Mouse (Mus musculus): Measurements from ENCODE around the gene Arhgap18. TPM values are rescaled to one million over a fixed set of nuclear protein-coding genes. Genes with fewer than 3 reads are reported as not detected.
"Not testable (repeated sequence)": the region's sequence is repeated elsewhere in the genome, so short reads cannot be mapped to it uniquely, and the experiment has no call there.

The Arhgap18 gene
- polyA plus RNA-seq, 1 experiment from 2014 or later = 33.4 TPM

DNA sequence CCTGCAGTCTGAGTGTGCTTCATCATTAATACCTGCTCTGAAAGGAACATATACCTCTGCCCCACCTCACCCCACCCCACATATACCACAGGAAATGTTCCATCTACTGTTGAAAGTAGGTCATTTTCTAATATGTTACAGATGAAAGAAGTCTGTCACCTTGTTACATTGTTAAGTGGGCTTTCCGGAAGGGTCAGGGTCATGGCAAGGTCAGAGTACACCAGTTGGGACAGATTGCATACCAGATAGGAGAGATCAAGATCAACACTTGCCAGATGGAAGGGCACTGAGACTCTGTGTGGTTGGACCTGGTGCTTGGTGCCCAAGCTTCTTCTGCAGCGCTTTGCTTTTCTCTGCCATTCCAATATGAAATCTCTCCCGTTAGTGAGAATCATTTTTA is 158.0 kb downstream of the Arhgap18 start:
- no peaks in the 10 kb centered on the region for H3K9me3 ChIP-seq (replicated peaks)
- H3K36me3 ChIP-seq = peaks cover 15% of the 10 kb centered on the region
- H3K4me3 ChIP-seq = no peak overlapping the region
- no peak overlapping the region for H3K4me2 ChIP-seq
- no peaks in the 10 kb centered on the region for H3K27me3 ChIP-seq (replicated peaks)
- 76% methylated on average over 3 of the region's 3 CpGs for WGBS
- no peaks in the 10 kb centered on the region for H3K4me1 ChIP-seq (replicated peaks)
- no peak overlapping the region for H3K9ac ChIP-seq
- ATAC-seq (ENCODE audit: insufficient number of reproducible peaks, low FRiP score) = no peak
- no peak overlapping the region for H3K27ac ChIP-seq (ENCODE audit: poor library complexity, severe bottlenecking)

DNA sequence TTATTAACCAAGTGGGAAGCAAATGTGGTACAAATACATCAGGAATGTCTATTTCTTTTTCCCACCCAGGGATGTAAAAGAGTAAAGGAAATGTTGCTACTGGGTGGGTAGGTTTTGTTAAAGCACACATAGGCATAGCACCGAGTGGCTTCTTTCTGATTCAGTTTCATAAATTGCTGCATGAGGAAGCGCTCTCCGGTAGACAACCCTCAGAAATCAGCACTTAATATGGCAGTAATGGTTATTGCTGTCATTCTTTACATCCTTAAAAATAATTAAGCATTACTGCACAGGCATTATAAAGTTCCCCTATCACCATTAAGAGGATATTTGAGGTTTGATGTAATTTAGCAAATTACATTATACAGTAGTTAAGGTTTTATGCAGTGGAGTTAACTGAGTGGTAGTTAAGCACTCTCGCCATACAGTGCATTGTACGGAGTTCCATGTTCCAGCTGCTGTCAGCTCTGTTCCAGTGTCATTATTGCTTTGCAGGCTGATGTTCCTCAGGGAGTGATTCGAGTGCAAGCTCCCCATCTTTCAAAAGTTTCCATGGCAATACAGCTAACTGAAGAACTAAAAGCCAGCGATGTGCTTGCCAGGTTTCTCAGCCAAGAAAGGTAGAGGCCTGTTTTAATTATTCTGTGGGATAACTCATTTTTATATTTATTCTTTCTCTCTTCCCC is 159.0 kb downstream of the Arhgap18 start:
- Histone ChIP-seq H3K4me1 (replicated peaks) (no peaks in the 10 kb centered on the region), H3K4me3 (no peak overlapping the region), H3K9me3 (replicated peaks) (no peaks in the 10 kb centered on the region), H3K36me3 (peaks cover 6% of the 10 kb centered on the region), H3K4me2 (no peak overlapping the region), H3K9ac (no peak overlapping the region), H3K27me3 (replicated peaks) (no peaks in the 10 kb centered on the region), H3K27ac (ENCODE audit: poor library complexity, severe bottlenecking) (no peak overlapping the region)
- no peak for ATAC-seq (ENCODE audit: insufficient number of reproducible peaks, low FRiP score)
- 79% methylated on average over 7 of the region's 7 CpGs for WGBS

DNA sequence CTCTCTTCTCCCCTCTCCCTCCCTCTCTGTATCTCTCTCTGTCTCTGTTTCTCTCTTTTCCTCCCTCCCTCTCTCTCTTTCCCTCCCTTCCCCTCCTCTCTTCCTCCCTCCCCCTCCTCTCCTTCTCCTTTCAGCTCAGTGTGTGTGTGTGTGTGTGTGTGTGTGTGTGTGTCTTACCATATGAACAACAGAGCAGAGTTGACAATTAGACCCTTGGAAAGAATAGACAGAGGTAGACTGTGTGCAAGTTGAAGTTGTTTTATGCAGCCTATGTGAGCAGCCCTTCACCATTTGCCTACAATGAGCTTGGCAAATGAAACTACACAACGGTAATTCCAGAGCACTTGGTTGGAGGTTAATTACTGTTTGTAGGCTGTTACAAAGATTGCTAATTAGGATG is 159.6 kb downstream of the Arhgap18 start:
- ATAC-seq (ENCODE audit: insufficient number of reproducible peaks, low FRiP score) = no peak
- Histone ChIP-seq H3K27ac (ENCODE audit: poor library complexity, severe bottlenecking) (no peak overlapping the region), H3K9ac (no peak overlapping the region), H3K36me3 (peaks cover 6% of the 10 kb centered on the region), H3K27me3 (replicated peaks) (no peaks in the 10 kb centered on the region), H3K4me2 (no peak overlapping the region), H3K9me3 (replicated peaks) (no peaks in the 10 kb centered on the region), H3K4me1 (replicated peaks) (no peaks in the 10 kb centered on the region), H3K4me3 (no peak overlapping the region)
- WGBS = 78% methylated on average over 1 of the region's 1 CpGs

DNA sequence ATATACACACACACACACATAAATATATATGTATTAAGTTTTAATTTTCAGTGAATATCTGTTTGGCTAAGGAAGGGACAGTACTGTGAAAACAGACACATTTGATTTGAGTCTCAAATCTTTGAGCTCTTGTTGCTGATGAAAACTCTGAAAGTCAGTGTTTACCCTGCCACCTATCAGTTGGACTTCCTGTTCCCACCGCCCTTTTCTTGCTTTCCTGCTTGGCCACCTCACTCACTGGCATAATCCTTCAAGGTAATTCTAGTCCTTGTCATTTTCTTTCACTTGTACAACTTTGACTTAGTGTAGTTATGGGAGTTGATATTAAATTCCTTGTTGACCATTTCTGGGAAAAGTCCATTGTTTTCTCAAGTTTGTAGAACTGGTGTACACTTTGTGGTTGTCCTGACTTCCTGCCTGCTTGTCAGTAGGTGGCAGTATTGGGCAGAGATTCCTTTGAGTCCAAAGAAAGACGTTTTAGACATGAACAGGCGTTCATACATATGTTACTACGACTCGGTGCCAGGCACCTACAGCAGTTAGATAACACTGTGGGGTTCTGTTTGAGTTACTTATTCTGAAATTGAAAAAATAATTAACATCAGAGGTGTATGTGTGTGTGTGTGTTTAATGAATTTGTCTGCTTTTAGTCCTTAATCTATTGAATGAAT is 166.2 kb downstream of the Arhgap18 start:
- H3K36me3 ChIP-seq = peaks cover 6% of the 10 kb centered on the region; the same call in 1 of the 2 replicates
- no peaks in the 10 kb centered on the region for H3K9me3 ChIP-seq (replicated peaks)
- 21% methylated on average over 5 of the region's 5 CpGs for WGBS
- no peak; the same call in 1 of the 2 replicates for ATAC-seq (ENCODE audit: insufficient number of reproducible peaks, low FRiP score)
- no peaks in the 10 kb centered on the region for H3K27me3 ChIP-seq (replicated peaks)
- no peak overlapping the region for H3K27ac ChIP-seq (ENCODE audit: poor library complexity, severe bottlenecking)
- H3K4me1 ChIP-seq (replicated peaks) = no peaks in the 10 kb centered on the region
- H3K4me3 ChIP-seq = no peak overlapping the region
- H3K4me2 ChIP-seq = no peak overlapping the region
- no peak overlapping the region for H3K9ac ChIP-seq

DNA sequence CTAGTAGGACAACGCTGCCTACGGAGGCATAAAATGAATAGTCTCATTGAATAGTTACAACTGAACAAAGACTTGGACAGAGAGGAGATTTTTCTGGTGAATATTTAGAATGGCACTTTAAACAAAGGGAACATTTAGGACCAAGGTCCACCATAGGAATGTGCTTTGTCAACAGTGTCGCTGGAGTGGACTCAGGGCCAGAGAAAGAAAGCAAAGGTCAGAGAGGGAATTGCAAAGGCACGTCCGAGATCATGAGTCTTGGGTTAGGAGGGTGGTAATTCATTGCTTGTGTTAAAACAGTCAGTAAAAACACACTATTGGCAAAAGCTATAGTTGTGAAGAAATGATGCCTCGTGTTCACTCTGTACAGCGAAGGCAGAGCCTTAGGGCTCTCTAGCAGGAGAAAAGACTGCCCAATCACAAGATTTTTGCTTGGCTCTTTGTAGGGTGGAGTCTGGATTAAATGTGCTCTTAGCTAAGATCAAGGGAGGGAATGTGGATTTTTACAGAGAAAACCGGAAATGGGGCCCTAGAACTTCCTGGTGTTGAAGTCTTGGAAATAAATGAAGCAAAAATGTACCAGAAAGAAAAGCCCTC is 167.3 kb downstream of the Arhgap18 start:
- ATAC-seq (ENCODE audit: insufficient number of reproducible peaks, low FRiP score) = no peak
- H3K4me3 ChIP-seq = no peak overlapping the region
- H3K27ac ChIP-seq (ENCODE audit: poor library complexity, severe bottlenecking) = no peak overlapping the region
- H3K4me1 ChIP-seq (replicated peaks) = no peaks in the 10 kb centered on the region
- H3K36me3 ChIP-seq = no peaks in the 10 kb centered on the region
- H3K27me3 ChIP-seq (replicated peaks) = no peaks in the 10 kb centered on the region
- 67% methylated on average over 8 of the region's 8 CpGs for WGBS
- no peak overlapping the region for H3K9ac ChIP-seq
- H3K4me2 ChIP-seq = no peak overlapping the region
- no peaks in the 10 kb centered on the region for H3K9me3 ChIP-seq (replicated peaks)

DNA sequence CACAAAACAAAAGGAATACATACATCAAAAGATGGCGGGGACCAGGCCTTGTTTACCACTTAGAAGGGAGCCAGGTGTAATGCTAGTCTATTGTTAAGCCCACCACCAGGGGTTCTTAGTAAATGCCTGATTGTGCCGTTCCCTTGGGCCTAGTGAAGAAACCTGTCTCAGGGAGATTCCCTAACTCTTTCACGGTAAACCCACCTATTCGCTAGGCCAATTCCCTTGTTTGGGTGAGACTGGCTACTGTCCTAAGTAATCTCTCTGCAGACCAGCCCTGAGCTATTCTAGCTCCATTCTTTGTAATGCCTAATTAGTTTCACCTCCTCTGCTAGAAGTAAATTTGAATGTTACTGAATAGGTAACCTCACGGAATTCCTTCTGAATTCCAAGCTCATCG is 182.8 kb downstream of the Arhgap18 start:
- not testable (repeated sequence) for H3K9me3 ChIP-seq (replicated peaks); H3K4me2 ChIP-seq; H3K4me3 ChIP-seq; H3K4me1 ChIP-seq (replicated peaks); ATAC-seq (ENCODE audit: insufficient number of reproducible peaks, low FRiP score); H3K9ac ChIP-seq; H3K27me3 ChIP-seq (replicated peaks); H3K27ac ChIP-seq (ENCODE audit: poor library complexity, severe bottlenecking); H3K36me3 ChIP-seq
- WGBS = 87% methylated on average over 6 of the region's 6 CpGs

DNA sequence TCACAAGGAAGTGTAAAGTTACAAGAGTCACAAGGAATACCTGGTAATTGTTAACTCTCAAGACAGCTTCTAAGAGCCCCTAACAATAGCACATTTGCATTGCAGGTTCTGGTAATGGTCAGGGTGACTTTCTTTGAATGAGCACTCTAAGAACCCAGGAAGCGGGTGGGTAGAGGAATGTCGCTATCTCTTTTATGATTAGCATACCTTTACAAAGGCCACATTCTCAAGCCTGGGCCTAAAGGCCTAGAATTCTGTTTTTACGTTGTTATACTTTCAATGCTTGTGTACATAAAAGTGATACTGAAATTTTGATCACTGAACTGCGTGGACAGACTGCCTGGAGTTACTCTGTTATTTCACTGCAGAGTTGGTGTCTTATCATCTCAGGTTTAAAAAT is 185.2 kb downstream of the Arhgap18 start:
- not testable (repeated sequence) for H3K36me3 ChIP-seq; H3K9ac ChIP-seq; H3K4me2 ChIP-seq; H3K9me3 ChIP-seq (replicated peaks); H3K27me3 ChIP-seq (replicated peaks); H3K4me1 ChIP-seq (replicated peaks); ATAC-seq (ENCODE audit: insufficient number of reproducible peaks, low FRiP score); H3K4me3 ChIP-seq; H3K27ac ChIP-seq (ENCODE audit: poor library complexity, severe bottlenecking)
- WGBS = 62% methylated on average over 4 of the region's 4 CpGs

DNA sequence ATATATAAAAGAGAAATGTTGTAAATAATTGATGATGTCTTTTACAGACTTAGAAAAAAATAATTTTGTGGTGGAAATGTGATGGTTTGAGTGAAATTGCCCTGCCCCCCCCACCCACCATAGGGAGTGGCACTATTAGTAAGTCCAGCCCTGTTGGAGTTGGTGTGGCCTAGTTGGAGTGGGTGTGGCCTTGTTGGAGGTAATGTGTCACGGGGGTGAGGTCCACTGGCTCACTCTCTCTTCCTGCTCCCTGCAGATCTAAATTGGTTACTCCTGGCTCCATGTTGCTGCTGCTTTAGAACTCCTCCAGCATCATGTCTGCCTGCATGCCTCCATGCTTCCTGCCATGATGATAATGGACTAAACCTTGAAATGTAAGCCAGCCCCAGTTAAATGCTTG is 186.3 kb downstream of the Arhgap18 start:
- H3K4me3 ChIP-seq = no peak overlapping the region
- H3K4me1 ChIP-seq (replicated peaks) = no peaks in the 10 kb centered on the region
- WGBS = 61% methylated on average over 1 of the region's 1 CpGs
- no peaks in the 10 kb centered on the region for H3K36me3 ChIP-seq
- H3K27me3 ChIP-seq (replicated peaks) = no peaks in the 10 kb centered on the region
- H3K27ac ChIP-seq (ENCODE audit: poor library complexity, severe bottlenecking) = no peak overlapping the region
- H3K9ac ChIP-seq = no peak overlapping the region
- ATAC-seq (ENCODE audit: insufficient number of reproducible peaks, low FRiP score) = no peak
- no peak overlapping the region for H3K4me2 ChIP-seq
- H3K9me3 ChIP-seq (replicated peaks) = no peaks in the 10 kb centered on the region

DNA sequence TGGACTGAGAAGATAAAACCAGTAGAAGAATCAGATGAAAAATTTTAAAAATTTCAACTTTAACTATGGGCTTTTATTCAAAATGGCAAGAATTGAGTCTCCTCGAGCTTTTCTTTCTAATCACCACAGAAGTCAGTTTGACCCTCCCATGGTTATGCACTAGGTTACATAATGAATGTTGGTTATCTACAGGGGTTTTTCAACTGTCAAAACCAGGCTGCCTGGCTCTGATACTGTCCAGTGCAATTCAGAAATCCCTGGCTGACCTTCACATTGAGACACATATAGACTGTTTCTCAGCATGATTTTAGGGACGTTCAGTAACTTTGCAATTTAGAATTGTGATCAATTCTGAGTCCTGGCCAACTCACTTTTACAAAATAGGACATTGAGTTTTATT is 195.1 kb downstream of the Arhgap18 start:
- ATAC-seq (ENCODE audit: insufficient number of reproducible peaks, low FRiP score) = no peak
- 34% methylated on average over 2 of the region's 2 CpGs for WGBS
- H3K4me1 ChIP-seq (replicated peaks) = no peaks in the 10 kb centered on the region; the same call in 1 of the 2 replicates

DNA sequence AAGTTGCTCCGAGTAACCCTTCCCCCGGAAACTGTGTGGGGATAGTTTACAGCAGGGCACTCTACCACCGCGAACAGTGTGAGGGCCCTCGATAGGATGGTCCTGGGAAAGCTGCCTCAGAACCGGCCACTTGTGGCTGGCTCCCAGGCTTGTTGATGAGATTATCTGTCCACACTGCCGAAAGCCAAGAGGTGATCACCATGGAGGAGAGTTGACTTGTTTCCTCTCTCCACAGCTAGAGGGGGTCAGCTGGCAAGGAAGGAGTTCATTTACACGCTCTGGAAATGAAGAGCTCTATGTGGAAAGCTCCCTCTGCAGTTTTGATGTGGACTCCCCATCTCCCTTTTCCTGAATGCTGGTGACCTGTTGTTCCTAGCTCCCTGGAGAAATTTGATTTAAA is 196.4 kb downstream of the Arhgap18 start:
- WGBS = 53% methylated on average over 8 of the region's 8 CpGs
- H3K27me3 ChIP-seq (replicated peaks) = no peaks in the 10 kb centered on the region
- no peak for ATAC-seq (ENCODE audit: insufficient number of reproducible peaks, low FRiP score)
- H3K9me3 ChIP-seq (replicated peaks) = no peaks in the 10 kb centered on the region
- no peaks in the 10 kb centered on the region; the same call in 1 of the 2 replicates for H3K4me1 ChIP-seq (replicated peaks)
- H3K4me2 ChIP-seq = no peak overlapping the region
- no peak overlapping the region for H3K9ac ChIP-seq
- H3K27ac ChIP-seq (ENCODE audit: poor library complexity, severe bottlenecking) = no peak overlapping the region
- H3K4me3 ChIP-seq = no peak overlapping the region
- no peaks in the 10 kb centered on the region for H3K36me3 ChIP-seq

More for the DNA sequence above, 195.1 kb downstream of the Arhgap18 start:
- Histone ChIP-seq H3K9me3 (replicated peaks) (no peaks in the 10 kb centered on the region), H3K4me2 (no peak overlapping the region), H3K4me3 (no peak overlapping the region), H3K27me3 (replicated peaks) (no peaks in the 10 kb centered on the region), H3K36me3 (no peaks in the 10 kb centered on the region), H3K27ac (ENCODE audit: poor library complexity, severe bottlenecking) (no peak overlapping the region), H3K9ac (no peak overlapping the region)

DNA sequence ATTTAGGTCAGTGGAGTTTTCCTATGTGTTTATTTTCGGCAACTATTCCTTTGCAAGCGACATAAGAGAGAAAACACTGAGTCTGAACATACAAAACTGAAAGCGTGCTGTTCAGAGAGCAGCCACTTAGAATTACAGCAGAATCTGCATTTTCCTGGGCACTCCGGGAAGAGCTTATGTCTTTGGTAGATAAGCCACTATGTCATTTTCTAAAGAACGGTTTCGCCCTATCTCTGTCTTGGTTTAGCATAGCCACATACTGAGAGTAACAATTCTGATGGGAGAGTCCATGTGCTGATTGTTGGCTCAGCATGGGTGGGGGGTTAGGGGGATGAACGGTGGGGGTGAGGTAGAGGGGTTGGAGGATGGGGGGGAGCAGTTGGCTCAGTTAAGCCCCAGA is 197.2 kb downstream of the Arhgap18 start:
- Histone ChIP-seq H3K36me3 (no peaks in the 10 kb centered on the region), H3K9ac (no peak overlapping the region), H3K27ac (ENCODE audit: poor library complexity, severe bottlenecking) (no peak overlapping the region), H3K4me3 (no peak overlapping the region), H3K4me1 (replicated peaks) (no peaks in the 10 kb centered on the region; the same call in 1 of the 2 replicates), H3K4me2 (no peak overlapping the region), H3K9me3 (replicated peaks) (no peaks in the 10 kb centered on the region), H3K27me3 (replicated peaks) (no peaks in the 10 kb centered on the region)
- ATAC-seq (ENCODE audit: insufficient number of reproducible peaks, low FRiP score) = no peak
- WGBS = 58% methylated on average over 7 of the region's 7 CpGs

All from heart, embryonic 12.5 days (tissue).